ENCODE assay signal across 8 mouse cellular contexts in genomic region chr12:69227776-69228466, GRCm38 (mm10). TPM values are rescaled to one million over a fixed set of nuclear protein-coding genes. Genes with fewer than 3 reads are reported as not detected.
DNase-seq lines count a peak whose midpoint lies in the region; ATAC-seq and TF ChIP-seq lines count a peak whose summit lies in the region.

Pole2 (minus strand) TSS chr12:69228195.

- peaks cover 0 to 4% of the 10 kb centered on the region in 2 experiments; a peak in 2 of 4 replicates for H3K36me3 ChIP-seq in MEL (ENCODE audit: control insufficient read depth in 1 of 2, insufficient read depth in 2 of 2, low read length in 2 of 2)
- no peaks in the 10 kb centered on the region for H3K36me3 ChIP-seq in forebrain, postnatal 0 days (ENCODE audit: insufficient read depth)
- no peaks in the 10 kb centered on the region for H3K36me3 ChIP-seq in neural tube, embryonic 14.5 days (ENCODE audit: control insufficient read depth, insufficient read depth, low read length)

- no peaks in the 10 kb centered on the region; the same call in 1 of the 2 replicates for H3K79me2 ChIP-seq in MEL (ENCODE audit: control insufficient read depth, insufficient read depth, low read length, poor library complexity)

- peak within 1 kb of the TSS; percentile 89 for H3K27ac ChIP-seq in MEL (ENCODE audit: control insufficient read depth, low read depth, low read length)
- H3K27ac ChIP-seq in cerebellum, adult 2 months (ENCODE audit: insufficient read depth, low read length) = no peak within 1 kb of the TSS
- peak within 1 kb of the TSS; percentile 69 for H3K27ac ChIP-seq in forebrain, postnatal 0 days (ENCODE audit: low read depth, low read length)
- no peak within 1 kb of the TSS for H3K27ac ChIP-seq in neural tube, embryonic 14.5 days (ENCODE audit: low read depth, low read length)

- TF ChIP-seq CTCF in MEL (IDR thresholded peaks at IDR 0.05 in 2 of 3, conservative IDR thresholded peaks at IDR 0.05 in 1 of 3; ENCODE audit: control insufficient read depth in 1 of 3, insufficient read depth in 1 of 3, low read depth in 2 of 3, low read length in 3 of 3, poor library complexity in 1 of 3, severe bottlenecking in 1 of 3) = no peak
- no peak for TF ChIP-seq CTCF in cerebellum, adult 2 months (IDR thresholded peaks at IDR 0.05; ENCODE audit: borderline replicate concordance, insufficient read depth, low read depth, low read length)
- 0 out of 2 replicates have a peak, but pooled peaks have one; percentile 16 for TF ChIP-seq CTCF in forebrain, postnatal 0 days (IDR thresholded peaks at IDR 0.05; ENCODE audit: low read depth)

- peak; percentile 93 for DNase-seq in MEL (ENCODE audit: low read depth, low spot score)
- DNase-seq in cerebellum, adult 2 months = peak; percentile 80 to 86
- peak; percentile 89 for DNase-seq in forebrain, postnatal 0 days
- peak; percentile 93 to 94 for DNase-seq in heart, postnatal 36 days
- DNase-seq in layer of hippocampus, adult 18-20 months (ENCODE audit: low spot score in 2 of 2) = peak; percentile 76 to 88
- DNase-seq in lung, adult 18-20 months = peak; percentile 86 to 89
- peak; percentile 97 for DNase-seq in testis, postnatal 10 days (ENCODE audit: low spot score)

- intact Hi-C loops in heart, postnatal 36 days (cut with DNase I) = loop anchor here (5.0 kb wide), 1 partner anchor 69 kb away; the partner anchor contains the start of gene Klhdc2

- ATAC-seq in forebrain, postnatal 0 days = peak; percentile 97
- ATAC-seq in neural tube, embryonic 14.5 days (ENCODE audit: low read depth) = peak; percentile 95

- no peaks in the 10 kb centered on the region for H3K9me3 ChIP-seq in MEL (replicated peaks; ENCODE audit: insufficient read depth, low read length)
- H3K9me3 ChIP-seq in forebrain, postnatal 0 days (ENCODE audit: low read length) = no peaks in the 10 kb centered on the region
- H3K9me3 ChIP-seq in neural tube, embryonic 14.5 days (ENCODE audit: control insufficient read depth, low read length) = no peaks in the 10 kb centered on the region

- peak within 1 kb of the TSS; percentile 93 for H3K9ac ChIP-seq in MEL (ENCODE audit: control insufficient read depth, low read depth, low read length, poor library complexity, severe bottlenecking)
- H3K9ac ChIP-seq in forebrain, postnatal 0 days = peak within 1 kb of the TSS; percentile 53
- peak within 1 kb of the TSS; percentile 48; the same call in 1 of the 2 replicates for H3K9ac ChIP-seq in neural tube, embryonic 14.5 days (replicated peaks; ENCODE audit: low read depth, low read length)

- peak within 1 kb of the TSS; percentile 87 to 97 for H3K4me3 ChIP-seq in MEL (ENCODE audit: control insufficient read depth in 1 of 2, insufficient read depth in 1 of 2, low read depth in 2 of 2, low read length in 2 of 2)
- H3K4me3 ChIP-seq in cerebellum, adult 2 months (replicated peaks; ENCODE audit: insufficient read depth, low read depth, low read length) = peak within 1 kb of the TSS; percentile 92
- peak within 1 kb of the TSS; percentile 68 for H3K4me3 ChIP-seq in forebrain, postnatal 0 days (ENCODE audit: low read depth, low read length)
- H3K4me3 ChIP-seq in neural tube, embryonic 14.5 days (ENCODE audit: low read depth, low read length) = peak within 1 kb of the TSS; percentile 66

- H3K4me2 ChIP-seq in forebrain, postnatal 0 days (ENCODE audit: low read depth) = peak within 1 kb of the TSS; percentile 40
- peak within 1 kb of the TSS; percentile 54 for H3K4me2 ChIP-seq in neural tube, embryonic 14.5 days (ENCODE audit: low read depth, low read length)

- no peak for TF ChIP-seq EP300 in MEL (IDR thresholded peaks at IDR 0.05; ENCODE audit: low read depth in 1 of 2, low read length in 2 of 2)

- TF ChIP-seq RAD21 in MEL (IDR thresholded peaks at IDR 0.05; ENCODE audit: low read depth, low read length) = no peak

- H3K4me1 ChIP-seq in MEL (ENCODE audit: control insufficient read depth in 1 of 2, insufficient read depth in 2 of 2, low read length in 2 of 2) = peaks cover 0 to 7% of the 10 kb centered on the region in 2 experiments; a peak in 3 of 4 replicates
- no peaks in the 10 kb centered on the region for H3K4me1 ChIP-seq in cerebellum, adult 2 months (ENCODE audit: control insufficient read depth, insufficient read depth, low read length)
- H3K4me1 ChIP-seq in forebrain, postnatal 0 days (ENCODE audit: insufficient read depth) = no peaks in the 10 kb centered on the region
- no peaks in the 10 kb centered on the region for H3K4me1 ChIP-seq in neural tube, embryonic 14.5 days (ENCODE audit: control insufficient read depth, insufficient read depth, low read length)

- peak; percentile 86 to 93 for TF ChIP-seq POLR2A in MEL (IDR thresholded peaks at IDR 0.05; ENCODE audit: control insufficient read depth in 1 of 2, insufficient read depth in 1 of 2, low read depth in 1 of 2, low read length in 2 of 2, poor library complexity in 1 of 2)
- peak; percentile 34; the same call in 1 of the 2 replicates for TF ChIP-seq POLR2A in cerebellum, adult 2 months (IDR thresholded peaks at IDR 0.05; ENCODE audit: borderline replicate concordance, insufficient read depth, low read length)

- WGBS in cerebellum, adult 2 months = under 1% methylated on average over 37 of the region's 37 CpGs
- WGBS in forebrain, postnatal 0 days = under 1% methylated on average over 37 of the region's 37 CpGs
- under 1% methylated on average over 37 of the region's 37 CpGs for WGBS in neural tube, embryonic 14.5 days

- no peaks in the 10 kb centered on the region for H3K27me3 ChIP-seq in MEL (ENCODE audit: control insufficient read depth in 1 of 2, insufficient read depth in 2 of 2, low read length in 2 of 2)
- H3K27me3 ChIP-seq in cerebellum, adult 2 months (ENCODE audit: control insufficient read depth, insufficient read depth, low read length) = no peaks in the 10 kb centered on the region
- H3K27me3 ChIP-seq in forebrain, postnatal 0 days (ENCODE audit: insufficient read depth, low read length) = no peaks in the 10 kb centered on the region
- H3K27me3 ChIP-seq in neural tube, embryonic 14.5 days (ENCODE audit: control insufficient read depth, insufficient read depth, low read length) = no peaks in the 10 kb centered on the region

TF ChIP-seq in MEL, 35 proteins besides CTCF, POLR2A, EP300 and RAD21:
- TF ChIP-seq POLR2AphosphoS2 (IDR thresholded peaks at IDR 0.05; ENCODE audit: low read length) (peak; percentile 59; the same call in 1 of the 2 replicates), ZMIZ1 (IDR thresholded peaks at IDR 0.05; ENCODE audit: low read depth, low read length) (peak; percentile 63; the same call in 1 of the 2 replicates), TBP (IDR thresholded peaks at IDR 0.05; ENCODE audit: low read depth, low read length) (peak; percentile 62; the same call in 1 of the 2 replicates), RCOR1 (IDR thresholded peaks at IDR 0.05; ENCODE audit: low read depth, low read length) (no peak), ELF1 (IDR thresholded peaks at IDR 0.05; ENCODE audit: low read depth, low read length) (0 out of 2 replicates have a peak, but pooled peaks have one; percentile 36), NELFE (IDR thresholded peaks at IDR 0.05; ENCODE audit: low read depth, low read length) (peak; percentile 77), SIN3A (IDR thresholded peaks at IDR 0.05; ENCODE audit: low read length) (peak; percentile 72), E2F4 (IDR thresholded peaks at IDR 0.05; ENCODE audit: borderline replicate concordance, low read depth, low read length) (peak; percentile 88), HCFC1 (IDR thresholded peaks at IDR 0.05; ENCODE audit: low read depth, low read length) (peak; percentile 56; the same call in 1 of the 2 replicates), TCF12 (IDR thresholded peaks at IDR 0.05; ENCODE audit: low read depth, low read length) (peak; percentile 46; the same call in 1 of the 2 replicates), NRF1 (IDR thresholded peaks at IDR 0.05; ENCODE audit: insufficient read depth, low read depth, low read length, poor library complexity, severe bottlenecking) (peak; percentile 44; the same call in 1 of the 2 replicates), KAT2A (conservative IDR thresholded peaks at IDR 0.05; ENCODE audit: low read depth, low read length) (no peak), MYB (IDR thresholded peaks at IDR 0.05; ENCODE audit: low read depth, low read length) (no peak)

RNA-seq across cellular contexts. Expression of gene Pole2, which starts in this region (rescaled TPM):
- 14.1 and 14.4 TPM in 2 replicates for total RNA-seq in MEL (2012; rRNA removed)
- polyA plus RNA-seq in MEL (2012; ENCODE audit: insufficient read depth in 1 of 2, insufficient read length in 2 of 2, low read depth in 1 of 2, low replicate concordance in 2 of 2, missing spikeins in 1 of 2) = 10 to 100 TPM; 18.0 to 89.5 TPM
- polyA plus RNA-seq in cerebellum, adult 2 months (2012; rRNA removed) = 1.1 and 1.6 TPM in 2 replicates
- total RNA-seq in forebrain, postnatal 0 days (2014; rRNA removed) = 3.8 and 5.0 TPM in 2 replicates
- 2.1 and 2.6 TPM in 2 replicates for polyA plus RNA-seq in forebrain, postnatal 0 days (2015; fragmentation: Nextera tagmentation; extraction: Ambion mirVana)
- under 1 TPM; 0.64 to 0.98 TPM for total RNA-seq in heart, postnatal 36 days (2021)
- under 1 TPM; 0.20 to 0.28 TPM for total RNA-seq in layer of hippocampus, adult 18-20 months (2021)
- polyA plus RNA-seq in neural tube, embryonic 14.5 days (2014; fragmentation: Nextera tagmentation; extraction: Ambion mirVana) = 3.4 and 5.4 TPM in 2 replicates

Comparison
In these comparisons a context has a peak if more than half of its experiments do, and no peak if none do; other contexts are left out.
1. Peak in DNase-seq in heart, postnatal 36 days; RNA of the gene not detected or under 1 TPM.
2. Peak in DNase-seq in layer of hippocampus, adult 18-20 months; RNA of the gene not detected or under 1 TPM.
3. H3K27ac ChIP-seq: peak in MEL (single experiment) and forebrain, postnatal 0 days (single experiment); none in cerebellum, adult 2 months (single experiment) and neural tube, embryonic 14.5 days (single experiment).
4. Peak in every context shown above with its lines, with median percentiles within 50 percentile points of each other: DNase-seq, H3K4me3 ChIP-seq and H3K9ac ChIP-seq.